Mouse (Mus musculus) cerebellum, adult 11-12 months (tissue): ENCODE measurements around the gene Rnpc3.
"Not testable (repeated sequence)": the region's sequence is repeated elsewhere in the genome, so short reads cannot be mapped to it uniquely, and the experiment has no call there.

Experiments
- DNase-seq: peaks from one replicate; pipeline ENCODE4 v3.0.0; 2022

Rnpc3 gene

DNA sequence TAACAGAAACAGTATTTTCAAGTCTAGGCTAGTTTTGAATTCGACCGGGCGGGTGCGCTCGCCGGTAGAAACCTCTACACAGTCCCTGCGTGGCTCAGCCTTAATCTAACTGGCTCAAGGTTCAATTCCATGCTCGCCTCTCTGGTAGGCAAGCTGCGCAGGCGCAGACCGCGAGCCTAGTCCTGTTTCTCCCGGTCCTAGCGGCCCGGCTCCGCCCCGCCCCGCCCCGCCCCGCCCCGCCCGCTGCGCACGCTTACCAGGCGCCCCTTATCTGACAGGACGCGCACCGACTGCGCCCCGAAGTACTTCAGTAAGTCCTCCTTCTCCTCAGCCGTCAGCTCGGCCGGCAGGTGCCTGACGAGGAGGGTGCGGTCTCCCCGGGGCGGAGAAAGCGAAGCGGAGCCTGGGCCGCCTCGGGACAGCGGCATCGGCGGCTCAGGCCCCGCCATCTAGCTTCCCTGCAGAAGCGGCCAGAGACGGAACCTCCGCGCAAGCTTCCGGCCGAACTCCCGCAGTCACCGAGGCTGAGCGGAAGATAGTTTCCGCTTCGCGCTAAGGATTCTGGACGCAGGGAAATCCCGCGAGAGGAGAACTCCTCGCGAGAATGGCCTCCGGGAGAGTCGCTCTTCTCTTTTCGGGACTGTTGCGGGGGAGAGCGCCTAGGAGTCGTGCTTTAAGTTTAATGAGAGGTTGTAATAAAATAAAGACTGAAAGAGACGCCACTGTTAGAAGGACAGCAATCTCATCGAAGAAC is at the start of gene Rnpc3:
Gene Rnpc3, minus strand, starts transcription at position 544 of the 754 bp plus-strand sequence.
- peak; percentile 94 for DNase-seq

DNA sequence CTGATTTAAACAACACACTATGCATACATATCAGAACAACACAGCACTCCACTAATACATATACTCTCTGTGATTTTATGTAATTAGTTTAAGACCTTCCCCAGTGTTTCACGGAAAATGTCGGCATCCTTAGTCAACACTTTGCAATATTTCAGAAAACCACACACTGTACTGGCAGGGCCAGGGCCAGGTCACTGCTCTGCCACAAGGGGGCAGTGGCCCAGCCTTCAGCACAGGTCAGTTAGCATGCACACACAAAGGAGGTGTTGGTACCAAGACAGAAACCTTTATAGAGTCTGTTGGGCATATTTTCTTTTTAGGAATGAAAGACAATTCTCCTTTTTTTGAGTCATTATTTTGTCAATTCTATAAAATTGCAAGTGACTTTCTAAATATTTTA is 27.0 kb upstream of the Rnpc3 start:
- DNase-seq, result no peak

- DNase-seq, result no peak
Measured at GRCm38 (mm10) chr3:113654335-113654734, 24.4 kb upstream of the Rnpc3 start.

GRCm38 (mm10) chr3:113651386-113651785 is 21.4 kb upstream of the Rnpc3 start:
- not testable (repeated sequence) for DNase-seq

DNA sequence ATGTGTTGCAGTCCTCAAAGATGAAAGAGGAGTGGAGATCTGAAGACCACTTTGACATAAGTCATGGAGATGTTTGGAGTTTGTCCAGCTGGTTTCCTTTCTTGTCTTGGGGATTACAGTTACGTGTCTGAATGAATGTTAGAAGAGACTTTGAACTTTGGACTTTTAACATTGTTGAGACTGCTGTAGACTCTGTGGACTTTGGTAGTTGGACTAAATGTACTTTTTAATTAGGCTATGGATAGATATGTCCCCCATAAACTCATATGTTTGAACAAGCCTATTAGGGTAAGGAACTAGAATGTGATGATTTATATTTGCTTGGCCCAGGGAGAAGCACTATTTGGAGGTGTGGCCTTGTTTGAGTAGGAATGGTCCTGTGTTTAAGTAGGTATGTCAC is 9.6 kb upstream of the Rnpc3 start:
- no peak for DNase-seq

- no peak for DNase-seq
Measured at GRCm38 (mm10) chr3:113634220-113634619, 4.3 kb upstream of the Rnpc3 start.

- no peak for DNase-seq
Measured at GRCm38 (mm10) chr3:113631611-113632010, 1.7 kb upstream of the Rnpc3 start.

DNA sequence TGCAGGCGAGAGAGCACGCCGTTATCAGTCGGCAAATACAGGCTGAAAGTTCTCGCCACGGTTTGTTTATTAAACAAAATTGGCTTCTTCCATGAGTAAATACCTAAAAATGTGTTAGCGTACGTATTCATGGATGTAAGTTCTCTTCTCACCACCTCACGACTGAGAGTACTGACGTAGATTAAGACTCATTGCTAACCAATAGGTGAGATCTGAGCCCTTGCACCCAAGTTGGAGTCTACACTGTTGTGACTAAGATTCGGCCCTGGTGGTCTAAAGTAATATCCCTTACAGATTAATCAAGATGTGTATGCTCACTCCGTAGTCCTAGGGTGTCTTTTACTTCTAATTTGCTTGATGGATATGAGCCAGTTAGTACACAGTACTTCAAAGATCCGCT is 615 bp upstream of the Rnpc3 start:
- DNase-seq, result no peak

GRCm38 (mm10) chr3:113606599-113606998 is 23.4 kb downstream of the Rnpc3 start, which contains the start of gene Amy1:
Gene Amy1, minus strand, starts transcription at chr3:113606699.
- DNase-seq, result no peak

DNA sequence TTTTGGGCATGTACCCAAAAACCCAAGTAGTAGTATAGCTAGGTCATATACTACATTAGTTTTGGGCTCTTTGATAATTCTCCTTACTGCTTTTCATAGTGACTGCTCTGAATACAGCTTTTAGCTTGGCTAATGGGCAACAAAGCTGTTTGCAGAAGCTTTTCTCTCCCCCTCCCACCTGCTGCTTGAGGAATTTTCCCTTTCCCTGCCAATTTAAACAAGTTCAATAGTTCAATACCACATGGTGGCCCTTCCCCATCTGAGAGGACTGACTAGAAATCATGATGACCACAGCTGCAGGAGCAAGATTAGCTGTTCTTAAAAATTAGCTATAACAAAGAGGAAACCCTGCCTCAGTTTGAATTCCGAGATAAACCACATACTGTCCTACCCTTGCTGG is 39.1 kb downstream of the Rnpc3 start:
- no peak for DNase-seq

- DNase-seq, result no peak
Measured at GRCm38 (mm10) chr3:113574578-113574977, 55.4 kb downstream of the Rnpc3 start.

GRCm38 (mm10) chr3:113574138-113574537 is 55.8 kb downstream of the Rnpc3 start:
- no peak for DNase-seq

- no peak for DNase-seq
Measured at GRCm38 (mm10) chr3:113572158-113572557, 57.8 kb downstream of the Rnpc3 start.
